13 mouse cellular contexts compared by ENCODE assay signal in the genomic region with DNA sequence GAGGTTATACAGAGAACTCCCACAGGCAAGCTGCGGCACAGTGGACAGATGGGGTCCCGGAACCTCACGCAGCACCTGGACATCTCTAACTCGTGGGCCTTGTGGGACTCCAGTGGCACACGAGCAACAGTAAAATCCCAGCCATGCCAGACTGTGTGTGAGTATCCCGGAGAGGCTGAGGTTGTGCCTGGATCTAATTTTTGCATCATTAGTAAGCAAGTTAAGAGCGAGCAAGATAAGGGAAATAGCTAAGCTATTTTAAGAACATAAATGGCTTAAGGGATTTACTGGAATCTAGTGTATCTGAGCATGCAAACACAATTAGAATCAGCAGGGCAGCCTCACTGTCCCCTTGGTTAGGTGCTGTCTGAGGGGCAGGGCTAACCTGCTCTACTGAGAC.
"Had no signal": no experiment of that assay in that cellular context is flagged by ENCODE, and none has a peak within 500 bp of the region (broad histone marks: within the 10 kb centered on the region; RNA-seq: fewer than 3 reads in every experiment).

No protein-coding gene starts in this region.

- H3K9me3 ChIP-seq: kidney, embryonic 15.5 days; limb, embryonic 15.5 days; liver, embryonic 12.5 days; lung, embryonic 15.5 days; midbrain, embryonic 12.5 days had no signal

- H3K4me1 ChIP-seq: kidney, embryonic 15.5 days; liver, embryonic 12.5 days; lung, embryonic 15.5 days had no signal

- H3K27ac ChIP-seq: kidney, embryonic 15.5 days; limb, embryonic 15.5 days; liver, embryonic 12.5 days; lung, embryonic 15.5 days; midbrain, embryonic 12.5 days had no signal

- H3K27me3 ChIP-seq: kidney, embryonic 15.5 days; limb, embryonic 15.5 days; liver, embryonic 12.5 days; lung, embryonic 15.5 days had no signal

- H3K4me3 ChIP-seq: kidney, embryonic 15.5 days; limb, embryonic 15.5 days; liver, embryonic 12.5 days; lung, embryonic 15.5 days; midbrain, embryonic 12.5 days had no signal

- H3K9ac ChIP-seq: kidney, embryonic 15.5 days; limb, embryonic 15.5 days; liver, embryonic 12.5 days; lung, embryonic 15.5 days; midbrain, embryonic 12.5 days had no signal

- H3K4me2 ChIP-seq: kidney, embryonic 15.5 days; limb, embryonic 15.5 days; liver, embryonic 12.5 days; lung, embryonic 15.5 days; midbrain, embryonic 12.5 days had no signal

- DNase-seq: kidney, postnatal 14 days; layer of hippocampus, adult 9-11 months; layer of hippocampus, postnatal 36 days; right cerebral cortex, postnatal 4 days; spleen, adult 18-20 months; thymus, adult 18-20 months; thymus, postnatal 14 days had no signal

- ATAC-seq: liver, embryonic 12.5 days; midbrain, embryonic 16.5 days had no signal
